Comparison of ENCODE assay signal across 8 mouse cellular contexts in the genomic region with DNA sequence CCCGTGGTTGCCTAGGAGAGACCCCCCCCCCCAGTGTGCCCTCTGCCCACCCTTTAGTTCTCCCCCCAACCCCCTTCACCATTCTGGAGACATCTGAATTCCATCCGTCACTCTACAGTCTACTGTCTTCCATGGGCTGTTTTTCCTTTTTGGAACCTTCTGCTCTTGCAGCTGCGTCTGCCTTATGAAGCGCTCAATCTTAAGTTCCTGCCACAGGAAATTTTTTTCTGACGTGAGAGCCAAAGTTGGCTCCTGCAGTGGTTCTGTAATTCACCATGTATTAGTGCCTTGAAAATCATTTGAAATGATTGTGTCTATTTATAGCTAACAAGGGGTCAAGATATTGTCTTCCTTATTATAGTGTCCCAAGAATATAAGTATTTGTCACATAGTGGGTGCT. TPM values are rescaled to one million over a fixed set of nuclear protein-coding genes. Genes with fewer than 3 reads are reported as not detected.
DNase-seq lines count a peak whose midpoint lies in the region; ATAC-seq and TF ChIP-seq lines count a peak whose summit lies in the region.

No protein-coding gene starts in this region.

- H3K27ac ChIP-seq in kidney, embryonic 15.5 days, result peak overlapping the region; percentile 96; the same call in 1 of the 2 replicates
- peak overlapping the region; percentile 88; the same call in 1 of the 2 replicates for H3K27ac ChIP-seq in embryonic facial prominence, embryonic 12.5 days
- peak overlapping the region; percentile 90; the same call in 1 of the 2 replicates for H3K27ac ChIP-seq in intestine, postnatal 0 days (ENCODE audit: low read depth, low read length)
- H3K27ac ChIP-seq in midbrain, postnatal 0 days (ENCODE audit: low read depth, low read length), result no peak overlapping the region

- no peaks in the 10 kb centered on the region for H3K27me3 ChIP-seq in kidney, embryonic 15.5 days
- no peaks in the 10 kb centered on the region for H3K27me3 ChIP-seq in embryonic facial prominence, embryonic 12.5 days
- no peaks in the 10 kb centered on the region for H3K27me3 ChIP-seq in intestine, postnatal 0 days (replicated peaks; ENCODE audit: control insufficient read depth, insufficient read depth, low read length)
- H3K27me3 ChIP-seq in midbrain, postnatal 0 days (ENCODE audit: insufficient read depth, low read length), result no peaks in the 10 kb centered on the region

- H3K4me1 ChIP-seq in kidney, embryonic 15.5 days, result peaks cover 55% of the 10 kb centered on the region
- peaks cover 16% of the 10 kb centered on the region for H3K4me1 ChIP-seq in embryonic facial prominence, embryonic 12.5 days
- H3K4me1 ChIP-seq in intestine, postnatal 0 days (replicated peaks; ENCODE audit: control insufficient read depth, insufficient read depth, low read length), result peaks cover 12% of the 10 kb centered on the region
- 0 out of 2 replicates have a peak, but pooled peaks cover 4% of the 10 kb centered on the region for H3K4me1 ChIP-seq in midbrain, postnatal 0 days (ENCODE audit: insufficient read depth, low read length)

- H3K36me3 ChIP-seq in kidney, embryonic 15.5 days, result peaks cover 33% of the 10 kb centered on the region
- peaks cover 31% of the 10 kb centered on the region for H3K36me3 ChIP-seq in embryonic facial prominence, embryonic 12.5 days
- peaks cover 35% of the 10 kb centered on the region for H3K36me3 ChIP-seq in intestine, postnatal 0 days (ENCODE audit: control insufficient read depth, insufficient read depth)
- H3K36me3 ChIP-seq in midbrain, postnatal 0 days (ENCODE audit: insufficient read depth, low read length), result peaks cover 3% of the 10 kb centered on the region

- no peak for ATAC-seq in kidney, embryonic 15.5 days (replicated peaks; ENCODE audit: low FRiP score)
- ATAC-seq in embryonic facial prominence, embryonic 12.5 days (ENCODE audit: insufficient number of reproducible peaks, insufficient read depth, low FRiP score, low TSS enrichment), result no peak; the same call in 1 of the 2 replicates
- ATAC-seq in intestine, postnatal 0 days, result no peak
- no peak for ATAC-seq in midbrain, postnatal 0 days (ENCODE audit: low FRiP score)

- H3K4me3 ChIP-seq in kidney, embryonic 15.5 days (replicated peaks), result peak overlapping the region; percentile 64
- H3K4me3 ChIP-seq in embryonic facial prominence, embryonic 12.5 days, result peak overlapping the region; percentile 57; the same call in 1 of the 2 replicates
- peak overlapping the region; percentile 56 for H3K4me3 ChIP-seq in intestine, postnatal 0 days (ENCODE audit: low read depth, low read length)
- H3K4me3 ChIP-seq in midbrain, postnatal 0 days (ENCODE audit: low read depth, low read length), result no peak overlapping the region; the same call in 1 of the 2 replicates

- 0 out of 2 replicates have a peak overlapping the region, but pooled peaks have one; percentile 75 for H3K9ac ChIP-seq in kidney, embryonic 15.5 days
- peak overlapping the region; percentile 70; the same call in 1 of the 2 replicates for H3K9ac ChIP-seq in embryonic facial prominence, embryonic 12.5 days
- 0 out of 2 replicates have a peak overlapping the region, but pooled peaks have one; percentile 62 for H3K9ac ChIP-seq in intestine, postnatal 0 days (ENCODE audit: low read depth, low read length)
- no peak overlapping the region for H3K9ac ChIP-seq in midbrain, postnatal 0 days (replicated peaks; ENCODE audit: low read length, poor library complexity, severe bottlenecking)

- no peaks in the 10 kb centered on the region for H3K9me3 ChIP-seq in kidney, embryonic 15.5 days (replicated peaks)
- H3K9me3 ChIP-seq in embryonic facial prominence, embryonic 12.5 days, result no peaks in the 10 kb centered on the region
- no peaks in the 10 kb centered on the region for H3K9me3 ChIP-seq in intestine, postnatal 0 days (ENCODE audit: control insufficient read depth)
- H3K9me3 ChIP-seq in midbrain, postnatal 0 days (ENCODE audit: low read length), result no peaks in the 10 kb centered on the region

- peak overlapping the region; percentile 77 for H3K4me2 ChIP-seq in kidney, embryonic 15.5 days
- peak overlapping the region; percentile 84 for H3K4me2 ChIP-seq in embryonic facial prominence, embryonic 12.5 days (replicated peaks)
- H3K4me2 ChIP-seq in intestine, postnatal 0 days (replicated peaks; ENCODE audit: low read depth), result peak overlapping the region; percentile 89; the same call in 1 of the 2 replicates
- peak overlapping the region; percentile 86 for H3K4me2 ChIP-seq in midbrain, postnatal 0 days (ENCODE audit: low read depth, low read length, poor library complexity, severe bottlenecking)

- no peak for DNase-seq in kidney, adult 8-10 months
- DNase-seq in midbrain, postnatal 0 days (ENCODE audit: low spot score), result no peak
- no peak for DNase-seq in adipocyte (ENCODE audit: low spot score)
- DNase-seq in right cerebral cortex, adult 2 months (ENCODE audit: low spot score in 2 of 2), result no peak
- no peak for DNase-seq in gastrocnemius, adult 8-10 months (ENCODE audit: low spot score in 2 of 2)

- no peak for TF ChIP-seq CTCF in intestine, postnatal 0 days (IDR thresholded peaks at IDR 0.05; ENCODE audit: low read depth)
- TF ChIP-seq CTCF in midbrain, postnatal 0 days (IDR thresholded peaks at IDR 0.05), result no peak

- 57% methylated on average over 5 of the region's 5 CpGs for WGBS in kidney, embryonic 15.5 days
- 64% methylated on average over 5 of the region's 5 CpGs for WGBS in embryonic facial prominence, embryonic 12.5 days
- 61% methylated on average over 5 of the region's 5 CpGs for WGBS in intestine, postnatal 0 days
- WGBS in midbrain, postnatal 0 days, result 76% methylated on average over 5 of the region's 5 CpGs

RNA-seq across cellular contexts. Expression of a gene that starts 6.3 kb away (rescaled TPM):
- polyA plus RNA-seq in kidney, embryonic 15.5 days (2015; fragmentation: Nextera tagmentation; extraction: Ambion mirVana), result 46.5 and 53.4 TPM in 2 replicates
- 32.4 and 35.4 TPM in 2 replicates for polyA plus RNA-seq in embryonic facial prominence, embryonic 12.5 days (2016; fragmentation: Nextera tagmentation; extraction: Ambion mirVana)
- 14.8 and 14.9 TPM in 2 replicates for polyA plus RNA-seq in intestine, postnatal 0 days (2015; fragmentation: Nextera tagmentation; extraction: Ambion mirVana)
- total RNA-seq in midbrain, postnatal 0 days (2014; rRNA removed), result 19.8 and 38.4 TPM in 2 replicates
- polyA plus RNA-seq in midbrain, postnatal 0 days (2015; fragmentation: Nextera tagmentation; extraction: Ambion mirVana), result 46.2 and 50.0 TPM in 2 replicates
- 10 to 100 TPM; 12.4 to 17.4 (median 14.8) TPM for total RNA-seq in gastrocnemius, adult 8-10 months (2022)

RNA-seq across cellular contexts. Expression of a gene that starts 7.8 kb away (rescaled TPM):
- polyA plus RNA-seq in kidney, embryonic 15.5 days (2015; fragmentation: Nextera tagmentation; extraction: Ambion mirVana), result 1,038 and 1,163 TPM in 2 replicates
- polyA plus RNA-seq in embryonic facial prominence, embryonic 12.5 days (2016; fragmentation: Nextera tagmentation; extraction: Ambion mirVana), result 875 and 894 TPM in 2 replicates
- polyA plus RNA-seq in intestine, postnatal 0 days (2015; fragmentation: Nextera tagmentation; extraction: Ambion mirVana), result 831 and 858 TPM in 2 replicates
- 348 and 379 TPM in 2 replicates for total RNA-seq in midbrain, postnatal 0 days (2014; rRNA removed)
- 513 and 564 TPM in 2 replicates for polyA plus RNA-seq in midbrain, postnatal 0 days (2015; fragmentation: Nextera tagmentation; extraction: Ambion mirVana)
- total RNA-seq in gastrocnemius, adult 8-10 months (2022), result 100 to 1,000 TPM; 634 to 807 (median 649) TPM

RNA-seq across cellular contexts. Expression of a gene that starts 7.8 kb away (rescaled TPM):
- 490 and 495 TPM in 2 replicates for polyA plus RNA-seq in kidney, embryonic 15.5 days (2015; fragmentation: Nextera tagmentation; extraction: Ambion mirVana)
- 421 and 479 TPM in 2 replicates for polyA plus RNA-seq in embryonic facial prominence, embryonic 12.5 days (2016; fragmentation: Nextera tagmentation; extraction: Ambion mirVana)
- polyA plus RNA-seq in intestine, postnatal 0 days (2015; fragmentation: Nextera tagmentation; extraction: Ambion mirVana), result 503 and 513 TPM in 2 replicates
- total RNA-seq in midbrain, postnatal 0 days (2014; rRNA removed), result 211 and 345 TPM in 2 replicates
- polyA plus RNA-seq in midbrain, postnatal 0 days (2015; fragmentation: Nextera tagmentation; extraction: Ambion mirVana), result 501 and 560 TPM in 2 replicates
- 100 to 1,000 TPM; 371 to 396 (median 385) TPM for total RNA-seq in gastrocnemius, adult 8-10 months (2022)

RNA-seq across cellular contexts. Expression of a gene that starts 26.3 kb away (rescaled TPM):
- polyA plus RNA-seq in kidney, embryonic 15.5 days (2015; fragmentation: Nextera tagmentation; extraction: Ambion mirVana), result 97.9 and 102 TPM in 2 replicates
- polyA plus RNA-seq in embryonic facial prominence, embryonic 12.5 days (2016; fragmentation: Nextera tagmentation; extraction: Ambion mirVana), result 70.4 and 74.3 TPM in 2 replicates
- polyA plus RNA-seq in intestine, postnatal 0 days (2015; fragmentation: Nextera tagmentation; extraction: Ambion mirVana), result 16.8 and 17.6 TPM in 2 replicates
- 24.4 and 26.7 TPM in 2 replicates for total RNA-seq in midbrain, postnatal 0 days (2014; rRNA removed)
- 46.8 and 50.0 TPM in 2 replicates for polyA plus RNA-seq in midbrain, postnatal 0 days (2015; fragmentation: Nextera tagmentation; extraction: Ambion mirVana)
- total RNA-seq in gastrocnemius, adult 8-10 months (2022), result 10 to 100 TPM; 16.3 to 18.0 (median 17.0) TPM

RNA-seq across cellular contexts. Expression of a gene that starts 35.0 kb away (rescaled TPM):
- 21.5 and 27.9 TPM in 2 replicates for polyA plus RNA-seq in kidney, embryonic 15.5 days (2015; fragmentation: Nextera tagmentation; extraction: Ambion mirVana)
- polyA plus RNA-seq in embryonic facial prominence, embryonic 12.5 days (2016; fragmentation: Nextera tagmentation; extraction: Ambion mirVana), result 44.2 and 45.6 TPM in 2 replicates
- polyA plus RNA-seq in intestine, postnatal 0 days (2015; fragmentation: Nextera tagmentation; extraction: Ambion mirVana), result 26.7 and 33.5 TPM in 2 replicates
- total RNA-seq in midbrain, postnatal 0 days (2014; rRNA removed), result 21.4 and 22.5 TPM in 2 replicates
- 27.5 and 33.5 TPM in 2 replicates for polyA plus RNA-seq in midbrain, postnatal 0 days (2015; fragmentation: Nextera tagmentation; extraction: Ambion mirVana)
- total RNA-seq in gastrocnemius, adult 8-10 months (2022), result 1 to 10 TPM in 3 of 4 experiments, under 1 TPM in 1; 0.41 to 5.5 (median 3.0) TPM
